Mouse (Mus musculus) midbrain, postnatal 0 days (tissue): ENCODE measurements at regions not wholly inside any gene's neighbourhood (a gene's known extent, or its start where the extent isn't known, plus 50 kb on each side); places are given as distances from the start of the nearest gene placed in this dataset.
A peak's percentile ranks its signal among the peaks of the same experiment; 100 is the strongest.

Source experiments
- ATAC-seq: fragments of 200-750 bp; cut with Nextera tagmentation; 2 replicates; pipeline ENCODE4 v1.8.0; 2017; ENCODE audit warnings: moderate number of reproducible peaks, mild to moderate bottlenecking, moderate TSS enrichment, moderate library complexity; ENCODE audit not compliant: low FRiP score
- DNase-seq: peaks from one replicate; pipeline ENCODE4 v3.0.0-alpha.2; 2015; ENCODE audit warnings: low spot score
- H3K27ac ChIP-seq: fragments of 300-500 bp; sonication (generic); 2 replicates; pipeline ENCODE4 v1.5.1; 2014; ENCODE audit warnings: low read depth, mild to moderate bottlenecking, low read length, mixed read lengths
- H3K27me3 ChIP-seq: fragments of 300-500 bp; sonication (generic); 2 replicates; pipeline ENCODE4 v1.6.1; 2014; ENCODE audit warnings: low read length, control low read depth, mixed read lengths; ENCODE audit not compliant: insufficient read depth
- H3K36me3 ChIP-seq: fragments of 300-500 bp; sonication (generic); 2 replicates; pipeline ENCODE4 v1.6.1; 2014; ENCODE audit warnings: low read length, control low read depth, mixed read lengths; ENCODE audit not compliant: insufficient read depth
- H3K4me1 ChIP-seq: fragments of 300-500 bp; sonication (generic); 2 replicates; pipeline ENCODE4 v1.6.1; 2014; ENCODE audit warnings: mild to moderate bottlenecking, control low read depth, antibody characterized with exemption, low read length, mixed read lengths; ENCODE audit not compliant: insufficient read depth
- H3K4me2 ChIP-seq: fragments of 300-500 bp; sonication (generic); 2 replicates; pipeline ENCODE4 v1.6.1; 2014; ENCODE audit warnings: low read depth, mild to moderate bottlenecking, low read length, mixed read lengths; ENCODE audit not compliant: poor library complexity, severe bottlenecking
- H3K4me3 ChIP-seq: fragments of 300-500 bp; sonication (generic); 2 replicates; pipeline ENCODE4 v1.5.1; 2014; ENCODE audit warnings: low read depth, mild to moderate bottlenecking, low read length, moderate library complexity
- H3K9ac ChIP-seq: fragments of 300-500 bp; sonication (generic); replicated peaks from 2 replicates; pipeline ENCODE4 v1.6.1; 2014; ENCODE audit warnings: mild to moderate bottlenecking, low read length, moderate library complexity, mixed read lengths; ENCODE audit not compliant: poor library complexity, severe bottlenecking
- H3K9me3 ChIP-seq: fragments of 300-500 bp; sonication (generic); 2 replicates; pipeline ENCODE4 v1.6.1; 2016; ENCODE audit warnings: low read length, control low read depth
- CTCF ChIP-seq: IDR thresholded peaks from 2 replicates; pipeline ENCODE4 v1.5.1; 2016; ENCODE audit warnings: antibody characterized with exemption, mild to moderate bottlenecking
- WGBS: fragments of 180-500 bp; shearing (Covaris S2); extraction: QIAGEN DNeasy Blood & Tissue Kit; methylation state at CpG from one replicate; pipeline ENCODE4 v1.1.7; 2014; 5-methylcytosine and 5-hydroxymethylcytosine counted together

DNA sequence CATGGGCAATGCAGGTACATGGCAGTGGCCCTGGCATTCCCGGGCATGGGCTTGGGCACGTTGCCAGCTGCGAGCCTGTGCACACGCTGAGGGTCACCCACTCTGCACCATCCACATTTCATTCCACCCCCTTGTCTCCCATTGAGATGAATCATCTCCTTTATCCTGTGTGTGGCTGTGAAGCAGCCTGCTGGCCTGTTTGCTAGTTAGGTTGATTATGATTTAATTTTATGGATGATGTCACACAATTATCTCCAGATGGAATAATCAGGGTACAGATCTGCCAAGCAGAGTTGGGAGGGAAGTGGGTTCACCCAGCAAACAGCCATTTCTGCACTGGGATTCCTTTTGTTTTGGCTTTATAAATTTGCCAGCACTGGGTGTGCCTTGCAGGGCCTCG, 314.1 kb upstream of the Tgfbr2 start:
- H3K4me1 ChIP-seq: no peaks in the 10 kb centered on the region
- H3K4me3 ChIP-seq: no peak overlapping the region
- no peak overlapping the region for H3K27ac ChIP-seq
- H3K27me3 ChIP-seq: no peaks in the 10 kb centered on the region
- no peaks in the 10 kb centered on the region for H3K9me3 ChIP-seq
- no peak; the same call in 1 of the 2 replicates for ATAC-seq
- no peak for TF ChIP-seq CTCF
- H3K4me2 ChIP-seq: no peak overlapping the region
- DNase-seq: peak; percentile 72
- 79% methylated on average over 5 of the region's 5 CpGs for WGBS
- no peaks in the 10 kb centered on the region for H3K36me3 ChIP-seq
- no peak overlapping the region for H3K9ac ChIP-seq

DNA sequence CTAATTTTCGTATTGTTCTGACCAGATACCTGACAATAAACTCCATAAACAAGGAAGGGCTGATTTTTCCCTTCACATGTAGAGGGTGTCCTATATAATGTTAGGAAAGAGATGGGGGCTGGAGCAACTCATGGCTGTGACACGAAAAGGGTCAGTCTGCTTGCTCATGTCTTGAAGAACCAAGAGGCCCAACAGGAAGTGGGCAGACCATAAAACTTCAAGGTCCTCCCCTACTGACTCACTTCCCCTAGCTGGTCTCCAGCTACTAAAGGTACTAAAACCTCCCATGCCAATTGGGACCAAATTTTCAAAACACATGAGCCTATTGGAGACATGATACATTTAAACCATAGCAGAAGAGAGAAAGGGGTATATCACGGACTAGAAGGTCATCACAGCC, 302.1 kb upstream of the Tgfbr2 start:
- no peak overlapping the region for H3K27ac ChIP-seq
- no peaks in the 10 kb centered on the region for H3K36me3 ChIP-seq
- no peaks in the 10 kb centered on the region for H3K9me3 ChIP-seq
- ATAC-seq (no peak), DNase-seq (no peak)
- H3K4me2 ChIP-seq: no peak overlapping the region
- TF ChIP-seq CTCF: no peak
- H3K27me3 ChIP-seq: no peaks in the 10 kb centered on the region
- 86% methylated on average over 3 of the region's 3 CpGs for WGBS
- H3K4me1 ChIP-seq: no peaks in the 10 kb centered on the region
- H3K4me3 ChIP-seq: no peak overlapping the region
- no peak overlapping the region for H3K9ac ChIP-seq

DNA sequence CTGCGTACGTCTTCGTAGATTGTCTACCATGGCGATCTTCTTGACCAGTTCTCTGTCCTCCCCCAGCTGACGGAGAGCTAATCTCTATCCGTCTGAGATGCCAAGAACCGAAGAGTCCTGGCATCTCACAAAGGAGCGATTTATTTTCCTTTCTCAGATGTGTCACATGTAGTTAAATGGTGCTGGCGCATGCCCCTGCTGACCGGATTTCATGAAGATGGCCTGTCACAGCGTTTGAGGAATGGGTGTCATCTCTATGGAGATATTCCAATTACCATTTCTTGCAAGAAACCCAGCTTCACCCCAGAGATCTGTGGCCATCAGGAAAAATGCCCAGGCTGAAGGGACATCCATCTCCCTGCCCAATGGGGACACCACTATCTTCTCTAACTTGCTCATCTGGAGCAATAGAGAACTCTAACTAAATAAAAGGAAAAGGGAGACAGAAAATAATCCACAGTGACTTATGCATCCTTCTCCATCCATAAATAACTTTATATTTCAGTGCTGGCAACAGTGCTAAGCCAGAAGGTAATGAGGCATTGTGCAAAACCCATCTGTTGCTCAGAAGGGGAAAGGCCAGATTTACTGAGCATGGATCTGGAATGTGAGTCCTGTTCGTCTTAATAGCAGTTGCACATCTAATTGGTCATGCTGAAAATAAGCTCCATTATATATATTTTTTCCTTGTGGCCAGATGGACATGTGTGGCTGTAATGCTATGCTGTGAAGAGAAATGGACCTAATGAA, 300.2 kb upstream of the Tgfbr2 start:
- no peaks in the 10 kb centered on the region for H3K36me3 ChIP-seq
- no peak overlapping the region for H3K27ac ChIP-seq
- WGBS: 78% methylated on average over 12 of the region's 12 CpGs
- H3K4me2 ChIP-seq: no peak overlapping the region
- H3K9ac ChIP-seq: no peak overlapping the region
- no peaks in the 10 kb centered on the region for H3K9me3 ChIP-seq
- ATAC-seq (no peak), DNase-seq (peak; percentile 54)
- no peaks in the 10 kb centered on the region for H3K4me1 ChIP-seq
- no peak overlapping the region for H3K4me3 ChIP-seq
- no peak for TF ChIP-seq CTCF
- H3K27me3 ChIP-seq: no peaks in the 10 kb centered on the region

DNA sequence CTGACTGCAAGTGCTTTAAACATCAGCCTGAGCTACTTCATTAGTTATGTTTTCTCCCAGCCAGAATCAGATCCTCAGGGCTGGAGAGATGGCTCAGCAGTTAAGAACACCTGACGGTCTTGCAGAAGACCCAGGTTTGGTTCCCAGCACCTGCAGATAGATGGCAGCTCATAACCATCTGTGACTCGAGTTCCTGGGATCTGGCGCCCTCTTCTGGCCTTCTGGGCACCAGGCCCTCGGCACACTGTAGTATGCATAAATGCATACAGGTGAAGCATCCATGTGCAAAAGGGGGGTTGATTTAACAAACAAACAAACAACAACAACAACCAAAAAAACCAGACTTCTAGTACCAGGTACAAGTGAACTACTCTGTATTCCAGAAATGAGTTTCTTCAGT, 297.7 kb upstream of the Tgfbr2 start:
- H3K4me1 ChIP-seq: no peaks in the 10 kb centered on the region; the same call in 1 of the 2 replicates
- DNase-seq (no peak), ATAC-seq (no peak)
- TF ChIP-seq CTCF: peak; percentile 49
- 80% methylated on average over 4 of the region's 4 CpGs for WGBS
- H3K27ac ChIP-seq: no peak overlapping the region
- H3K4me3 ChIP-seq: no peak overlapping the region
- no peak overlapping the region for H3K4me2 ChIP-seq
- H3K9me3 ChIP-seq: no peaks in the 10 kb centered on the region
- no peaks in the 10 kb centered on the region for H3K27me3 ChIP-seq
- H3K36me3 ChIP-seq: no peaks in the 10 kb centered on the region
- no peak overlapping the region for H3K9ac ChIP-seq

DNA sequence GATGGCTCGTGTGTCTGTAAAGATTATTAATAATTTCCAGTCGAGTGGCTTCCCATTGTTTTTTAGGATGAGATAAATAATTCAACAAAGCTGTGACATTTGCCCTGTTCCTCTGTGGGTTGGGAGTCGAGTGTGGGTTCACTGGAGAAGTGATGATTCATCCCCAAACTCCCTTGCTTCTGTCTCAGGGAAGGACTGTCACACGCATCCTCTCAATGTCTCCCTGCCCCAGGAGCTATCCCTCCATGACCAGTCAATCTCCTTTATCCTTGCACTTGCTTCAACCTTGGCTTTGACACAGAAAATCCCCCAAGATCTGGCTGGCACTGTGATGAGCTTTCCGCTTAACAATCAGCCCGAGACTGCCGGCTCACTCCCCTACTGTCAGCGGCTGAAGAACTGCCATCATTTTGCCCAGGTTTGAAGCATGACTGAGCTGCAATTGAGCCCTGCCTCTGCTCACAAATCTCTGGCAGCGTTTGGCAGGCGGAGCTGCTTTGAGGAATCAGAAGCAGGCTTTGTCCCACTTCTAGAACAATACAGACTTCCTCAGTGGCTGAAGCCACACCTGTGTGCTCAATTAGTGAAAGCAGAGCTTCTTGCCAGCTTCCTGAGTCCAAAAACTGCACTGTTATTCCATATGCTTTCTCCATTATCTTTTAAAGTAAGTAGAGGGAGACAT, 293.6 kb upstream of the Tgfbr2 start:
- H3K36me3 ChIP-seq: no peaks in the 10 kb centered on the region
- no peaks in the 10 kb centered on the region for H3K9me3 ChIP-seq
- no peak overlapping the region for H3K4me3 ChIP-seq
- H3K4me1 ChIP-seq: no peaks in the 10 kb centered on the region; the same call in 1 of the 2 replicates
- peak overlapping the region; percentile 47 for H3K27ac ChIP-seq
- H3K27me3 ChIP-seq: no peaks in the 10 kb centered on the region
- H3K9ac ChIP-seq: no peak overlapping the region; the same call in 1 of the 2 replicates
- no peak for TF ChIP-seq CTCF
- WGBS: 14% methylated on average over 10 of the region's 10 CpGs
- DNase-seq (peak; percentile 82), ATAC-seq (0 out of 2 replicates have a peak, but pooled peaks have one; percentile 23)
- H3K4me2 ChIP-seq: no peak overlapping the region

DNA sequence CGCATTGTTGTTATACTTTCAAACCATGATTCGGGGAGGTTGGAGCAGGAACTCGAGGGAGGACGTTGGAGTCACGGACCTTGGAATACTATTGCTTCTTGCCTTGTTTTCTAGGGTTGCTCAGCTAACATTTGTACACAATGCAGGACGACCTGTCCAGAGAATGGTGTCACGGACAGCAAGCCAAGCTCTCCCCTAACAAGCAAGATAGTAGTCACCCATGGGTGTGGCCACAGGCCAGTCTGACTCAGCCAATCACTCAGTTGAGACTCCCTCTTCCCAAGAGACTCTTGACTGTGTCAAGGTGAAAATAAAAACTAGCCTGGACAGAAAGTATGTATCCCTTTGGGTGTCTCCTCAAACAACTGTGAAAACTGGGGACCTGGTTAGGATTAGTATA, 291.2 kb upstream of the Tgfbr2 start:
- Histone ChIP-seq H3K9me3 (no peaks in the 10 kb centered on the region), H3K9ac (no peak overlapping the region), H3K27ac (no peak overlapping the region), H3K4me2 (no peak overlapping the region), H3K4me3 (no peak overlapping the region), H3K36me3 (no peaks in the 10 kb centered on the region), H3K4me1 (no peaks in the 10 kb centered on the region; the same call in 1 of the 2 replicates), H3K27me3 (no peaks in the 10 kb centered on the region)
- no peak for TF ChIP-seq CTCF
- DNase-seq (no peak), ATAC-seq (no peak)
- 93% methylated on average over 7 of the region's 7 CpGs for WGBS
